Mouse (Mus musculus) MEL (cell line): Measurements from ENCODE around the gene Stx5a. TPM values are rescaled to one million over a fixed set of nuclear protein-coding genes. Genes with fewer than 3 reads are reported as not detected.

Experiments used
- DNase-seq: peaks from one replicate; pipeline ENCODE4 v3.0.0; 2011; ENCODE audit warnings: low read depth, low spot score
- H3K27ac ChIP-seq: 2 replicates; pipeline ENCODE4 v1.5.1; 2012; ENCODE audit warnings: low read depth, mild to moderate bottlenecking, control low read depth, low read length, moderate library complexity; ENCODE audit not compliant: control insufficient read depth
- H3K27me3 ChIP-seq, 2 experiments: fragments of 150-350 bp in 1 of 2; sonication (generic) in 1 of 2; 2 replicates each; pipeline ENCODE4 v1.6.1; 2012; ENCODE audit warnings: low read length in 2 of 2, mild to moderate bottlenecking in 2 of 2, improper control_type of control experiment in 1 of 2, moderate library complexity in 1 of 2; ENCODE audit not compliant: insufficient read depth in 2 of 2, control insufficient read depth in 1 of 2
- H3K36me3 ChIP-seq, 2 experiments: 2 replicates each; pipeline ENCODE4 v1.6.1; 2012 to 2014; ENCODE audit warnings: low read length in 2 of 2, improper control_type of control experiment in 1 of 2, inconsistent platforms in 1 of 2, mild to moderate bottlenecking in 1 of 2; ENCODE audit not compliant: insufficient read depth in 2 of 2, control insufficient read depth in 1 of 2
- H3K4me1 ChIP-seq, 2 experiments: fragments of 150-350 bp in 1 of 2; sonication (generic) in 1 of 2; 2 replicates each; pipeline ENCODE4 v1.6.1; 2012; ENCODE audit warnings: low read length in 2 of 2, improper control_type of control experiment in 1 of 2, mild to moderate bottlenecking in 1 of 2; ENCODE audit not compliant: insufficient read depth in 2 of 2, control insufficient read depth in 1 of 2
- H3K4me3 ChIP-seq, 2 experiments: fragments of 150-350 bp in 1 of 2; sonication (generic) in 1 of 2; 2 replicates each; pipeline ENCODE4 v1.5.1; 2012; ENCODE audit warnings: low read depth in 2 of 2, low read length in 2 of 2, mild to moderate bottlenecking in 2 of 2, moderate library complexity in 2 of 2, control low read depth in 1 of 2, improper control_type of control experiment in 1 of 2; ENCODE audit not compliant: control insufficient read depth in 1 of 2, insufficient read depth in 1 of 2
- H3K79me2 ChIP-seq: 2 replicates; pipeline ENCODE4 v1.6.1; 2012; ENCODE audit warnings: mild to moderate bottlenecking, low read length, moderate library complexity; ENCODE audit not compliant: control insufficient read depth, poor library complexity, insufficient read depth
- H3K9ac ChIP-seq: 2 replicates; pipeline ENCODE4 v1.6.1; 2012; ENCODE audit warnings: low read depth, mild to moderate bottlenecking, control low read depth, low read length, moderate library complexity; ENCODE audit not compliant: control insufficient read depth, poor library complexity, severe bottlenecking
- H3K9me3 ChIP-seq: fragments of 150-350 bp; sonication (generic); replicated peaks from 2 replicates; pipeline ENCODE4 v1.6.1; 2012; ENCODE audit warnings: mild to moderate bottlenecking, low read length, improper control_type of control experiment, moderate library complexity; ENCODE audit not compliant: insufficient read depth
- BHLHE40 ChIP-seq: IDR thresholded peaks from 2 replicates; pipeline ENCODE4 v1.6.1; 2012; ENCODE audit warnings: low read depth, mild to moderate bottlenecking, inconsistent platforms, low read length, improper control_type of control experiment, borderline replicate concordance
- CHD1 ChIP-seq: IDR thresholded peaks from 2 replicates; pipeline ENCODE4 v1.6.1; 2012; ENCODE audit warnings: low read depth, mild to moderate bottlenecking, inconsistent platforms, low read length, improper control_type of control experiment
- CHD2 ChIP-seq: IDR thresholded peaks from 2 replicates; pipeline ENCODE4 v1.6.1; 2011; ENCODE audit warnings: low read length, improper control_type of control experiment
- E2F4 ChIP-seq: IDR thresholded peaks from 2 replicates; pipeline ENCODE4 v1.6.1; 2011; ENCODE audit warnings: low read depth, low read length, improper control_type of control experiment, borderline replicate concordance
- EP300 ChIP-seq, 2 experiments: IDR thresholded peaks; 2 replicates each; pipeline ENCODE4 v1.6.1; 2011; ENCODE audit warnings: improper control_type of control experiment in 2 of 2, low read length in 2 of 2, low read depth in 1 of 2, mild to moderate bottlenecking in 1 of 2
- ETS1 ChIP-seq: IDR thresholded peaks from 2 replicates; pipeline ENCODE4 v1.6.1; 2012; ENCODE audit warnings: low read depth, mild to moderate bottlenecking, inconsistent platforms, low read length, improper control_type of control experiment, moderate library complexity
- GATA1 ChIP-seq: IDR thresholded peaks from 2 replicates; pipeline ENCODE4 v1.6.1; 2011; ENCODE audit warnings: low read depth, low read length, improper control_type of control experiment
- HCFC1 ChIP-seq: IDR thresholded peaks from 2 replicates; pipeline ENCODE4 v1.6.1; 2012; ENCODE audit warnings: low read depth, mild to moderate bottlenecking, inconsistent platforms, low read length, improper control_type of control experiment, moderate library complexity
- JUND ChIP-seq: IDR thresholded peaks from 2 replicates; pipeline ENCODE4 v1.6.1; 2011; ENCODE audit warnings: low read depth, mild to moderate bottlenecking, improper control_type of control experiment, low read length
- MAFK ChIP-seq: IDR thresholded peaks from 2 replicates; pipeline ENCODE4 v1.6.1; 2011; ENCODE audit warnings: low read depth, mild to moderate bottlenecking, low read length, improper control_type of control experiment, borderline replicate concordance
- MAZ ChIP-seq: IDR thresholded peaks from 2 replicates; pipeline ENCODE4 v1.6.1; 2012; ENCODE audit warnings: low read depth, mild to moderate bottlenecking, inconsistent platforms, low read length, improper control_type of control experiment
- MEF2A ChIP-seq: IDR thresholded peaks from 2 replicates; pipeline ENCODE4 v1.6.1; 2014; ENCODE audit warnings: low read depth, mild to moderate bottlenecking, inconsistent platforms, low read length, improper control_type of control experiment; ENCODE audit not compliant: poor library complexity, insufficient replicate concordance, severe bottlenecking; ENCODE audit errors: extremely low read depth
- MXI1 ChIP-seq: IDR thresholded peaks from 2 replicates; pipeline ENCODE4 v1.6.1; 2011; ENCODE audit warnings: mild to moderate bottlenecking, low read depth, low read length, improper control_type of control experiment
- NELFE ChIP-seq: IDR thresholded peaks from 2 replicates; pipeline ENCODE4 v1.6.1; 2011; ENCODE audit warnings: low read depth, low read length, improper control_type of control experiment
- NRF1 ChIP-seq: IDR thresholded peaks from 2 replicates; pipeline ENCODE4 v1.6.1; 2014; ENCODE audit warnings: low read depth, mild to moderate bottlenecking, inconsistent platforms, low read length, improper control_type of control experiment, moderate library complexity; ENCODE audit not compliant: poor library complexity, insufficient read depth, severe bottlenecking
- POLR2A ChIP-seq, 2 experiments: IDR thresholded peaks; 2 replicates each; pipeline ENCODE4 v1.6.1; 2011 to 2012; ENCODE audit warnings: low read length in 2 of 2, mild to moderate bottlenecking in 2 of 2, control low read depth in 1 of 2, improper control_type of control experiment in 1 of 2, low read depth in 1 of 2, moderate library complexity in 1 of 2; ENCODE audit not compliant: control insufficient read depth in 1 of 2, insufficient read depth in 1 of 2, poor library complexity in 1 of 2
- POLR2AphosphoS2 ChIP-seq: IDR thresholded peaks from 2 replicates; pipeline ENCODE4 v1.6.1; 2011; ENCODE audit warnings: low read length, improper control_type of control experiment
- POLR2AphosphoS5 ChIP-seq: IDR thresholded peaks from 2 replicates; pipeline ENCODE4 v1.6.1; 2012; ENCODE audit warnings: low read depth, borderline replicate concordance, mild to moderate bottlenecking, inconsistent platforms, low read length, moderate library complexity, mixed read lengths
- SIN3A ChIP-seq: IDR thresholded peaks from 2 replicates; pipeline ENCODE4 v1.6.1; 2012; ENCODE audit warnings: low read length, improper control_type of control experiment, inconsistent platforms
- TBP ChIP-seq: IDR thresholded peaks from 2 replicates; pipeline ENCODE4 v1.8.0; 2011; ENCODE audit warnings: low read depth, low read length, improper control_type of control experiment
- TCF12 ChIP-seq: IDR thresholded peaks from 2 replicates; pipeline ENCODE4 v1.6.1; 2014; ENCODE audit warnings: low read depth, mild to moderate bottlenecking, inconsistent platforms, low read length, improper control_type of control experiment, moderate library complexity
- UBTF ChIP-seq: IDR thresholded peaks from 2 replicates; pipeline ENCODE4 v1.6.1; 2012; ENCODE audit warnings: low read depth, mild to moderate bottlenecking, inconsistent platforms, low read length, improper control_type of control experiment, moderate library complexity, borderline replicate concordance; ENCODE audit not compliant: insufficient read depth
- USF1 ChIP-seq: IDR thresholded peaks from 2 replicates; pipeline ENCODE4 v1.6.1; 2014; ENCODE audit warnings: low read depth, mild to moderate bottlenecking, inconsistent platforms, low read length, improper control_type of control experiment, moderate library complexity
- USF2 ChIP-seq, 2 experiments: IDR thresholded peaks; 2 replicates each; pipeline ENCODE4 v1.6.1; 2011 to 2012; ENCODE audit warnings: improper control_type of control experiment in 2 of 2, low read length in 2 of 2, borderline replicate concordance in 1 of 2, inconsistent platforms in 1 of 2, low read depth in 1 of 2, mild to moderate bottlenecking in 1 of 2; ENCODE audit not compliant: insufficient read depth in 1 of 2
- ZC3H11A ChIP-seq: IDR thresholded peaks from 2 replicates; pipeline ENCODE4 v1.6.1; 2012; ENCODE audit warnings: low read depth, mild to moderate bottlenecking, inconsistent platforms, low read length, improper control_type of control experiment
- ZMIZ1 ChIP-seq: IDR thresholded peaks from 2 replicates; pipeline ENCODE4 v1.6.1; 2012; ENCODE audit warnings: low read depth, mild to moderate bottlenecking, inconsistent platforms, low read length, improper control_type of control experiment, moderate library complexity
- ZNF384 ChIP-seq: IDR thresholded peaks from 2 replicates; pipeline ENCODE4 v1.6.1; 2012; ENCODE audit warnings: low read depth, mild to moderate bottlenecking, inconsistent platforms, low read length, improper control_type of control experiment
- polyA plus RNA-seq, 2 experiments: library from polyadenylated mRNA; stranded (reverse) in 1 of 2; unstranded in 1 of 2; fragments of >175 nt in 1 of 2; fragments of >200 nt in 1 of 2; gene quantifications; 2 replicates each; pipeline versions ENCODE4 v1.2.1 to v1.2.4; 2012; ENCODE audit warnings: low replicate concordance in 2 of 2, low read depth in 1 of 2; ENCODE audit not compliant: insufficient read length in 2 of 2, insufficient read depth in 1 of 2, missing spikeins in 1 of 2
- total RNA-seq: library from RNA; depleted of rRNA; stranded (reverse); fragments of 300-350 nt; gene quantifications from 2 replicates; pipeline ENCODE4 v1.2.3, GENCODE M21; 2012

The Stx5a gene
- total and polyA plus RNA-seq, 3 experiments, result 28.7 to 50.0 TPM; not detected in 1

- Histone ChIP-seq H3K4me3 (no peak overlapping the region), H3K79me2 (0 out of 2 replicates have a peak, but pooled peaks cover 1% of the 10 kb centered on the region), H3K27ac (no peak overlapping the region), H3K9ac (no peak overlapping the region), H3K4me1 (peaks cover 2 to 3% of the 10 kb centered on the region in 2 experiments; a peak in 1 of 4 replicates), H3K27me3 (no peaks in the 10 kb centered on the region), H3K9me3 (no peaks in the 10 kb centered on the region), H3K36me3 (peaks cover 4 to 6% of the 10 kb centered on the region in 2 experiments; a peak in 3 of 4 replicates)
- no peak for DNase-seq
- TF ChIP-seq BHLHE40 (no peak), JUND (no peak), MAFK (no peak), TBP (no peak), POLR2A (IDR thresholded peaks at IDR 0.05; ENCODE audit: control insufficient read depth in 1 of 2, insufficient read depth in 1 of 2, low read depth in 1 of 2, low read length in 2 of 2, poor library complexity in 1 of 2) (no peak), UBTF (no peak), NRF1 (no peak)
These were observed 49.0 kb downstream of the Stx5a start for GRCm38 (mm10) chr19:8790171-8790570.

GRCm38 (mm10) chr19:8798264-8798946 is 57.2 kb downstream of the Stx5a start, which contains the start of gene Polr2g:
TSS of gene Polr2g (minus strand) at chr19:8798577.
- H3K4me1 ChIP-seq, result peaks cover 4 to 19% of the 10 kb centered on the region in 2 experiments
- peaks cover 3 to 18% of the 10 kb centered on the region in 2 experiments for H3K36me3 ChIP-seq
- peak within 1 kb of the TSS; percentile 90 to 95 for H3K4me3 ChIP-seq
- H3K9me3 ChIP-seq, result no peaks in the 10 kb centered on the region
- peaks cover 22% of the 10 kb centered on the region for H3K79me2 ChIP-seq
- DNase-seq, result peak; percentile 97
- H3K27me3 ChIP-seq, result no peaks in the 10 kb centered on the region
- peak within 1 kb of the TSS; percentile 88 for H3K9ac ChIP-seq
- peak within 1 kb of the TSS; percentile 89 for H3K27ac ChIP-seq
- TF ChIP-seq CHD1 (no peak), EP300 (IDR thresholded peaks at IDR 0.05; ENCODE audit: low read depth in 1 of 2, low read length in 2 of 2) (no peak; a peak in 2 of 4 replicates), MAFK (no peak), MAZ (no peak), MEF2A (peak; percentile 27; the same call in 1 of the 2 replicates), POLR2AphosphoS2 (peak; percentile 68; the same call in 1 of the 2 replicates), MXI1 (peak; percentile 89), ZC3H11A (no peak), CHD2 (0 out of 2 replicates have a peak, but pooled peaks have one; percentile 12), POLR2AphosphoS5 (no peak), NELFE (peak; percentile 83), BHLHE40 (peak; percentile 87), SIN3A (peak; percentile 93), USF1 (peak; percentile 81), TCF12 (peak; percentile 75), HCFC1 (peak; percentile 88), USF2 (IDR thresholded peaks at IDR 0.05; ENCODE audit: borderline replicate concordance in 1 of 2, insufficient read depth in 1 of 2, low read depth in 1 of 2, low read length in 2 of 2) (no peak), JUND (no peak), NRF1 (no peak), ETS1 (0 out of 2 replicates have a peak, but pooled peaks have one; percentile 15), E2F4 (no peak), GATA1 (no peak), TBP (peak; percentile 96), ZNF384 (no peak), ZMIZ1 (peak; percentile 76; the same call in 1 of the 2 replicates), POLR2A (IDR thresholded peaks at IDR 0.05; ENCODE audit: control insufficient read depth in 1 of 2, insufficient read depth in 1 of 2, low read depth in 1 of 2, low read length in 2 of 2, poor library complexity in 1 of 2) (peak; percentile 79 to 97; a peak in 3 of 4 replicates)
